Mouse (Mus musculus): ENCODE results near the gene Cspg4. TPM values are rescaled to one million over a fixed set of nuclear protein-coding genes. Genes with fewer than 3 reads are reported as not detected.

Gene Cspg4
- 14.5 and 20.5 TPM in 2 replicates for polyA plus RNA-seq (2012; rRNA removed)

- peak; percentile 89 for DNase-seq
- Histone ChIP-seq H3K4me3 (ENCODE audit: insufficient read depth, low read depth, low read length) (peak within 1 kb of the TSS; percentile 57), H3K27ac (ENCODE audit: insufficient read depth, low read depth, low read length) (peak within 1 kb of the TSS; percentile 49), H3K36me3 (ENCODE audit: control insufficient read depth, insufficient read depth, low read length) (no peaks in the 10 kb centered on the region), H3K27me3 (replicated peaks; ENCODE audit: control insufficient read depth, insufficient read depth, low read length) (no peaks in the 10 kb centered on the region), H3K4me1 (ENCODE audit: control insufficient read depth, insufficient read depth, low read length) (peaks cover 31% of the 10 kb centered on the region)
- WGBS: 3% methylated on average over 24 of the region's 24 CpGs
- peak; percentile 69 for TF ChIP-seq POLR2A (IDR thresholded peaks at IDR 0.05; ENCODE audit: low read depth, low read length)
- TF ChIP-seq CTCF (conservative IDR thresholded peaks at IDR 0.05; ENCODE audit: insufficient read depth, insufficient read length, low read depth, low read length): no peak
These were observed at the start of gene Cspg4 for GRCm38 (mm10) chr9:56864832-56865231. Cspg4 (plus strand) TSS chr9:56865033.

GRCm38 (mm10) chr9:56824900-56825299, 39.9 kb upstream of the Cspg4 start:
- Histone ChIP-seq H3K27me3 (replicated peaks; ENCODE audit: control insufficient read depth, insufficient read depth, low read length) (no peaks in the 10 kb centered on the region), H3K4me1 (ENCODE audit: control insufficient read depth, insufficient read depth, low read length) (peaks cover 2% of the 10 kb centered on the region; the same call in 1 of the 2 replicates), H3K36me3 (ENCODE audit: control insufficient read depth, insufficient read depth, low read length) (no peaks in the 10 kb centered on the region), H3K4me3 (ENCODE audit: insufficient read depth, low read depth, low read length) (no peak overlapping the region), H3K27ac (ENCODE audit: insufficient read depth, low read depth, low read length) (no peak overlapping the region)
- WGBS: 11% methylated on average over 3 of the region's 3 CpGs
- TF ChIP-seq POLR2A (IDR thresholded peaks at IDR 0.05; ENCODE audit: low read depth, low read length) (no peak), CTCF (conservative IDR thresholded peaks at IDR 0.05; ENCODE audit: insufficient read depth, insufficient read length, low read depth, low read length) (no peak; the same call in 1 of the 2 replicates)
- peak; percentile 28 for DNase-seq

- no peaks in the 10 kb centered on the region for H3K27me3 ChIP-seq (replicated peaks; ENCODE audit: control insufficient read depth, insufficient read depth, low read length)
- no peak overlapping the region for H3K4me3 ChIP-seq (ENCODE audit: insufficient read depth, low read depth, low read length)
- H3K4me1 ChIP-seq (ENCODE audit: control insufficient read depth, insufficient read depth, low read length): peaks cover 2% of the 10 kb centered on the region; the same call in 1 of the 2 replicates
- DNase-seq: no peak
- TF ChIP-seq POLR2A (IDR thresholded peaks at IDR 0.05; ENCODE audit: low read depth, low read length) (no peak), CTCF (conservative IDR thresholded peaks at IDR 0.05; ENCODE audit: insufficient read depth, insufficient read length, low read depth, low read length) (no peak)
- 29% methylated on average over 21 of the region's 21 CpGs for WGBS
- H3K27ac ChIP-seq (ENCODE audit: insufficient read depth, low read depth, low read length): no peak overlapping the region
- no peaks in the 10 kb centered on the region for H3K36me3 ChIP-seq (ENCODE audit: control insufficient read depth, insufficient read depth, low read length)
These were observed 39.2 kb upstream of the Cspg4 start for GRCm38 (mm10) chr9:56825476-56826213.

- H3K4me1 ChIP-seq (ENCODE audit: control insufficient read depth, insufficient read depth, low read length): peaks cover 2% of the 10 kb centered on the region; the same call in 1 of the 2 replicates
- 61% methylated on average over 9 of the region's 9 CpGs for WGBS
- H3K4me3 ChIP-seq (ENCODE audit: insufficient read depth, low read depth, low read length): no peak overlapping the region
- no peak for DNase-seq
- H3K27ac ChIP-seq (ENCODE audit: insufficient read depth, low read depth, low read length): no peak overlapping the region
- no peaks in the 10 kb centered on the region for H3K27me3 ChIP-seq (replicated peaks; ENCODE audit: control insufficient read depth, insufficient read depth, low read length)
- no peaks in the 10 kb centered on the region for H3K36me3 ChIP-seq (ENCODE audit: control insufficient read depth, insufficient read depth, low read length)
- TF ChIP-seq CTCF (conservative IDR thresholded peaks at IDR 0.05; ENCODE audit: insufficient read depth, insufficient read length, low read depth, low read length): no peak
- TF ChIP-seq POLR2A (IDR thresholded peaks at IDR 0.05; ENCODE audit: low read depth, low read length): no peak
These were observed 36.7 kb upstream of the Cspg4 start for GRCm38 (mm10) chr9:56828146-56828545.

- DNase-seq: no peak
- no peak for TF ChIP-seq CTCF (conservative IDR thresholded peaks at IDR 0.05; ENCODE audit: insufficient read depth, insufficient read length, low read depth, low read length)
- TF ChIP-seq POLR2A (IDR thresholded peaks at IDR 0.05; ENCODE audit: low read depth, low read length): no peak
- no peaks in the 10 kb centered on the region for H3K36me3 ChIP-seq (ENCODE audit: control insufficient read depth, insufficient read depth, low read length)
- peaks cover 2% of the 10 kb centered on the region; the same call in 1 of the 2 replicates for H3K4me1 ChIP-seq (ENCODE audit: control insufficient read depth, insufficient read depth, low read length)
- no peak overlapping the region for H3K4me3 ChIP-seq (ENCODE audit: insufficient read depth, low read depth, low read length)
- H3K27me3 ChIP-seq (replicated peaks; ENCODE audit: control insufficient read depth, insufficient read depth, low read length): no peaks in the 10 kb centered on the region
- 86% methylated on average over 6 of the region's 6 CpGs for WGBS
- H3K27ac ChIP-seq (ENCODE audit: insufficient read depth, low read depth, low read length): no peak overlapping the region
These were observed 36.0 kb upstream of the Cspg4 start for GRCm38 (mm10) chr9:56828841-56829240.

GRCm38 (mm10) chr9:56830162-56830561, 34.7 kb upstream of the Cspg4 start:
- Histone ChIP-seq H3K27me3 (replicated peaks; ENCODE audit: control insufficient read depth, insufficient read depth, low read length) (no peaks in the 10 kb centered on the region; the same call in 1 of the 2 replicates), H3K4me3 (ENCODE audit: insufficient read depth, low read depth, low read length) (no peak overlapping the region), H3K36me3 (ENCODE audit: control insufficient read depth, insufficient read depth, low read length) (no peaks in the 10 kb centered on the region), H3K4me1 (ENCODE audit: control insufficient read depth, insufficient read depth, low read length) (no peaks in the 10 kb centered on the region), H3K27ac (ENCODE audit: insufficient read depth, low read depth, low read length) (no peak overlapping the region)
- peak; percentile 21 for DNase-seq
- TF ChIP-seq POLR2A (IDR thresholded peaks at IDR 0.05; ENCODE audit: low read depth, low read length): no peak
- no peak for TF ChIP-seq CTCF (conservative IDR thresholded peaks at IDR 0.05; ENCODE audit: insufficient read depth, insufficient read length, low read depth, low read length)
- WGBS: 47% methylated on average over 4 of the region's 4 CpGs

GRCm38 (mm10) chr9:56831904-56832303, 32.9 kb upstream of the Cspg4 start:
- TF ChIP-seq POLR2A (IDR thresholded peaks at IDR 0.05; ENCODE audit: low read depth, low read length) (no peak), CTCF (conservative IDR thresholded peaks at IDR 0.05; ENCODE audit: insufficient read depth, insufficient read length, low read depth, low read length) (no peak)
- H3K27ac ChIP-seq (ENCODE audit: insufficient read depth, low read depth, low read length): no peak overlapping the region
- no peaks in the 10 kb centered on the region for H3K36me3 ChIP-seq (ENCODE audit: control insufficient read depth, insufficient read depth, low read length)
- 91% methylated on average over 3 of the region's 3 CpGs for WGBS
- DNase-seq: no peak
- no peaks in the 10 kb centered on the region; the same call in 1 of the 2 replicates for H3K27me3 ChIP-seq (replicated peaks; ENCODE audit: control insufficient read depth, insufficient read depth, low read length)
- H3K4me1 ChIP-seq (ENCODE audit: control insufficient read depth, insufficient read depth, low read length): no peaks in the 10 kb centered on the region
- H3K4me3 ChIP-seq (ENCODE audit: insufficient read depth, low read depth, low read length): no peak overlapping the region
